Mouse (Mus musculus) neural tube, embryonic 11.5 days (tissue): Measurements from ENCODE around the gene Khdc1a. TPM values are rescaled to one million over a fixed set of nuclear protein-coding genes. Genes with fewer than 3 reads are reported as not detected.
"Not testable (repeated sequence)": the region's sequence is repeated elsewhere in the genome, so short reads cannot be mapped to it uniquely, and the experiment has no call there.

Experiments
- ATAC-seq: fragments of 200-750 bp; cut with Nextera tagmentation; 2 replicates; pipeline ENCODE4 v1.8.0; 2017; ENCODE audit warnings: moderate number of reproducible peaks, mild to moderate bottlenecking, moderate TSS enrichment, moderate library complexity; ENCODE audit not compliant: insufficient read depth, low FRiP score, low TSS enrichment
- DNase-seq: peaks from one replicate; pipeline ENCODE4 v3.0.0-alpha.2; 2015; ENCODE audit warnings: low spot score
- H3K27ac ChIP-seq: fragments of 300-500 bp; sonication (generic); 2 replicates; pipeline ENCODE4 v1.5.1; 2014; ENCODE audit warnings: low read depth, mild to moderate bottlenecking, low read length
- H3K27me3 ChIP-seq: fragments of 300-500 bp; sonication (generic); 2 replicates; pipeline ENCODE4 v1.6.1; 2014; ENCODE audit warnings: mild to moderate bottlenecking, low read length, mixed read lengths; ENCODE audit not compliant: control insufficient read depth, insufficient read depth
- H3K36me3 ChIP-seq: fragments of 300-500 bp; sonication (generic); 2 replicates; pipeline ENCODE4 v1.6.1; 2014; ENCODE audit warnings: mild to moderate bottlenecking, low read length, moderate library complexity, mixed read lengths; ENCODE audit not compliant: control insufficient read depth, insufficient read depth
- H3K4me1 ChIP-seq: fragments of 300-500 bp; sonication (generic); 2 replicates; pipeline ENCODE4 v1.6.1; 2014; ENCODE audit warnings: low read length, mixed read lengths; ENCODE audit not compliant: control insufficient read depth, insufficient read depth
- H3K4me2 ChIP-seq: fragments of 300-500 bp; sonication (generic); 2 replicates; pipeline ENCODE4 v1.6.1; 2014; ENCODE audit warnings: low read depth, mild to moderate bottlenecking, moderate library complexity
- H3K4me3 ChIP-seq: fragments of 300-500 bp; sonication (generic); 2 replicates; pipeline ENCODE4 v1.5.1; 2014; ENCODE audit warnings: low read depth, low read length
- H3K9ac ChIP-seq: fragments of 300-500 bp; sonication (generic); 2 replicates; pipeline ENCODE4 v1.6.1; 2014; ENCODE audit warnings: mild to moderate bottlenecking, low read length
- H3K9me3 ChIP-seq: fragments of 300-500 bp; sonication (generic); 2 replicates; pipeline ENCODE4 v1.6.1; 2016; ENCODE audit warnings: low read length; ENCODE audit not compliant: control insufficient read depth
- WGBS: fragments of 180-500 bp; shearing (Covaris S2); extraction: QIAGEN DNeasy Blood & Tissue Kit; methylation state at CpG from one replicate; pipeline ENCODE4 v1.1.7; 2014; 5-methylcytosine and 5-hydroxymethylcytosine counted together
- polyA plus RNA-seq: library from polyadenylated mRNA; unstranded; fragments of >200 nt; fragmentation: Nextera tagmentation; extraction: Ambion mirVana; gene quantifications from 2 replicates; pipeline ENCODE4 v1.2.1, GENCODE M21; 2014

The Khdc1a gene
- polyA plus RNA-seq, 1 experiment from 2014 or later, result not detected

- no peaks in the 10 kb centered on the region for H3K9me3 ChIP-seq
- 100% methylated on average over 1 of the region's 1 CpGs for WGBS
- H3K27me3 ChIP-seq, result no peaks in the 10 kb centered on the region
- H3K4me2 ChIP-seq, result no peak overlapping the region
- H3K4me3 ChIP-seq, result no peak overlapping the region
- ATAC-seq (no peak), DNase-seq (no peak)
- H3K27ac ChIP-seq, result no peak overlapping the region
- H3K4me1 ChIP-seq, result no peaks in the 10 kb centered on the region
- H3K9ac ChIP-seq, result no peak overlapping the region
- H3K36me3 ChIP-seq, result no peaks in the 10 kb centered on the region
Observed at GRCm38 (mm10) chr1:21340745-21341144, 8.7 kb upstream of the Khdc1a start.

GRCm38 (mm10) chr1:21344253-21344652, 5.2 kb upstream of the Khdc1a start:
- Histone ChIP-seq H3K9me3 (no peaks in the 10 kb centered on the region), H3K9ac (no peak overlapping the region), H3K4me1 (no peaks in the 10 kb centered on the region), H3K27me3 (no peaks in the 10 kb centered on the region), H3K27ac (no peak overlapping the region), H3K4me2 (no peak overlapping the region), H3K4me3 (no peak overlapping the region), H3K36me3 (no peaks in the 10 kb centered on the region)
- ATAC-seq (peak; percentile 48; the same call in 1 of the 2 replicates), DNase-seq (peak; percentile 19)
- 55% methylated on average over 4 of the region's 4 CpGs for WGBS

DNA sequence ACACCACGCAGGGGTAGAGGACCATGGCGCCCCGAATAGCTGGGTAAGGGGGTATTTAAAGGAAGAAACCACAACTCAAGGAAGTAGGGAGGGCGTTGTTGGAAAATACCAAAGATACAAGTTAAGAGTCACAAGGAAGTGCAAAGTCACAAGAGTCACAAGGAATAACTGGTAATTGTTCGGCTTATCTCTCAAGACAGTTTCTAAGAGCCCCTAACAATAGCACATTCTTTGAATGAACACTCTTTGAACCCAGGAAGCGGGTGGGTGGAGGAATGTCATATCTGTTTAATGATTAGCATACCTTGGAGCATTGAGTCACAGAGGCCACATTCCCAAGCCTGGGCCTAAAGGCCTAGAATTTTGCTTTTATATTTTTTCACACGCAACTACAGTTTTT, 4.7 kb upstream of the Khdc1a start:
- not testable (repeated sequence) for DNase-seq, H3K9me3 ChIP-seq, H3K36me3 ChIP-seq, H3K4me2 ChIP-seq, ATAC-seq, H3K4me3 ChIP-seq, H3K27me3 ChIP-seq, H3K9ac ChIP-seq, H3K4me1 ChIP-seq, H3K27ac ChIP-seq
- WGBS, result 94% methylated on average over 7 of the region's 7 CpGs

DNA sequence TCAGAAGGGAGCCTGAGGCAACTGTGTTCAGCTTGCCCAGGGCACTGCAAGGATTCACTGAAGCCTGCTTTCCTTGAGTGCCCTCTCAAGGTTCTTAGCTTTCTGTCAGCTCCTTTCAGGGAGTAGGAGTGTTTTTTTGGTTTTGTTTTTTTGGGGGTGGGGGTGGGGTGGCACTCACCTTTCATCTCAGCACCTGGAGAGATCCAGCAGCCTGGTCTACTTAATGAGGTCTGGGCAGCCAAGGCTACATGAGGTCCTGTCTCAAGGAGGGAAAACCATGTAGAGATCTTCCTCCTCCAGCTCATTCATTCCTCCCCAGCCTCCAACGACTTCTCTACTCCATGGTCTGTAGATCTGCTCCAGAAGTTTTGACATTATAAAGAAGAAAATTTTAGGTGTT, 18.6 kb downstream of the Khdc1a start, which contains the start of gene Khdc1c:
Gene Khdc1c, plus strand, starts transcription at position 301 of the 400 bp plus-strand sequence.
- DNase-seq, H3K9me3 ChIP-seq, H3K4me1 ChIP-seq, H3K27me3 ChIP-seq, H3K27ac ChIP-seq, H3K4me3 ChIP-seq, H3K36me3 ChIP-seq, ATAC-seq, H3K9ac ChIP-seq, H3K4me2 ChIP-seq: not testable (repeated sequence)
- 76% methylated on average over 1 of the region's 1 CpGs for WGBS

DNA sequence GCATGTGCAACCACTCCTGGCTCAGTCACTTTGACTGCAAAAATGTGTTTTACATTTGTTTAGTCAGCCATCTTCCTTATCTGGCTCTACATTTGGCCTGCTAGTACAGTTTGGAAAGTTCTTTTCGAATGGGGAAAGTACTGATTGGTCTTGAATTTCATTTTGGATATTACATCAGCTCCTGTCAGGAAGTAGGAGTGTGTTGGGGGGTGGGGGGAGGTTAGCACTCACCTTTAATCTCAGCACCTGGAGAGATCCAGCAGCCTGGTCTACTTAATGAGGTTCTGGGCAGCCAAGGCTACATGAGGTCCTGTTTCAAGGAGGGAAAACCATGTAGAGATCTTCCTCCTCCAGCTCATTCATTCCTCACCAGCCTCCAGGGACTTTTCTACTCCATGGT, 33.8 kb downstream of the Khdc1a start, which contains the start of gene Khdc1b:
Gene Khdc1b, plus strand, starts transcription at position 301 of the 400 bp plus-strand sequence.
- WGBS, result 90% methylated on average over 1 of the region's 1 CpGs
- Histone ChIP-seq H3K27ac (no peak within 1 kb of the TSS), H3K4me1 (no peaks in the 10 kb centered on the region), H3K27me3 (no peaks in the 10 kb centered on the region), H3K4me2 (no peak within 1 kb of the TSS), H3K36me3 (no peaks in the 10 kb centered on the region), H3K4me3 (no peak within 1 kb of the TSS), H3K9me3 (no peaks in the 10 kb centered on the region), H3K9ac (no peak within 1 kb of the TSS)
- ATAC-seq (no peak), DNase-seq (no peak)

GRCm38 (mm10) chr1:21391138-21391671, 41.8 kb downstream of the Khdc1a start:
- no peak overlapping the region for H3K27ac ChIP-seq
- WGBS, result 76% methylated on average over 6 of the region's 6 CpGs

More at GRCm38 (mm10) chr1:21391138-21391671, 41.8 kb downstream of the Khdc1a start:
- DNase-seq, result no peak
- H3K9ac ChIP-seq, result no peak overlapping the region
- no peak overlapping the region for H3K4me2 ChIP-seq
- H3K4me1 ChIP-seq, result no peaks in the 10 kb centered on the region
- no peaks in the 10 kb centered on the region for H3K36me3 ChIP-seq
- H3K27me3 ChIP-seq, result no peaks in the 10 kb centered on the region
- no peak overlapping the region for H3K4me3 ChIP-seq
- no peaks in the 10 kb centered on the region for H3K9me3 ChIP-seq
- ATAC-seq, result no peak

Other genes starting within 250 kb of the Khdc1a start
- gene Tmem14a, start 131.1 kb upstream of the Khdc1a start, polyA plus RNA-seq, result 11.3 and 11.9 TPM in 2 replicates
- 0.31 and 0.48 TPM in 2 replicates for gene Gsta3, start 109.1 kb upstream of the Khdc1a start, polyA plus RNA-seq
- not detected in 2 replicates for gene Khdc1c, start 18.7 kb downstream of the Khdc1a start, polyA plus RNA-seq
- not detected in 2 replicates for gene Khdc1b, start 33.9 kb downstream of the Khdc1a start, polyA plus RNA-seq